Mouse (Mus musculus): Measurements from ENCODE around the gene 2310030G06Rik. TPM values are rescaled to one million over a fixed set of nuclear protein-coding genes. Genes with fewer than 3 reads are reported as not detected.

2310030G06Rik gene
- polyA plus RNA-seq, 1 experiment from 2014 or later = 22.4 TPM

DNA sequence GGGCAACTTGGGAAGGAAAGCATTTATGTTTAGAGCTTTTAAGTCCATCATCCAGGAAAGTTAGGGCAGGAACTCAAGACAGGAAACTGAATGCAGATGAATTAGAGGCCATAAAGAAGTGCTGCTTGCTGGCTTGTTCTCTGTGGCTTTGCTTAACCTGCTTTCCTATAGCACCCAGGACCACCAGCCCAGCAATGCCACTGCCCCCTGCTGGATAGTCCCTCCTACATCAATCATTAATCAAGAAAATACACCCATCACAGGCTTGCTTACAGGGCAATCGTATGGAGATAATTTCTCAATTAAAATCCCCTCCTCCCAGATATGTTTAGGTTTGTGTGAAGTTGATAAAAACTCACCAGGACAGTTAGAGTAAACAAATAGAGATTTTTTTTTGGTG, 17.0 kb upstream of the 2310030G06Rik start:
- 53% methylated on average over 1 of the region's 1 CpGs for WGBS
- Histone ChIP-seq H3K27ac (replicated peaks) (no peak overlapping the region), H3K4me3 (ENCODE audit: low read depth, low read length) (no peak overlapping the region), H3K4me2 (replicated peaks; ENCODE audit: low read depth) (no peak overlapping the region), H3K4me1 (replicated peaks; ENCODE audit: control insufficient read depth, insufficient read depth) (no peaks in the 10 kb centered on the region), H3K9ac (ENCODE audit: low read length) (no peak overlapping the region), H3K27me3 (ENCODE audit: control insufficient read depth, insufficient read depth, low read length) (no peaks in the 10 kb centered on the region), H3K36me3 (ENCODE audit: control insufficient read depth, insufficient read depth, low read length) (0 out of 2 replicates have a peak, but pooled peaks cover 5% of the 10 kb centered on the region), H3K9me3 (ENCODE audit: control insufficient read depth, low read length) (no peaks in the 10 kb centered on the region)
- ATAC-seq (ENCODE audit: low FRiP score, low TSS enrichment) = no peak
- DNase-seq (ENCODE audit: low spot score) = peak; percentile 36
- TF ChIP-seq CTCF (IDR thresholded peaks at IDR 0.05; ENCODE audit: low read depth) (peak; percentile 69), EP300 (optimal IDR thresholded peaks at IDR 0.05) (no peak)

GRCm38 (mm10) chr9:50761520-50762243, 15.3 kb upstream of the 2310030G06Rik start:
- no peaks in the 10 kb centered on the region for H3K9me3 ChIP-seq (ENCODE audit: control insufficient read depth, low read length)
- TF ChIP-seq CTCF (IDR thresholded peaks at IDR 0.05; ENCODE audit: low read depth) = no peak
- TF ChIP-seq EP300 (optimal IDR thresholded peaks at IDR 0.05) = no peak
- H3K27me3 ChIP-seq (ENCODE audit: control insufficient read depth, insufficient read depth, low read length) = no peaks in the 10 kb centered on the region
- 0 out of 2 replicates have a peak, but pooled peaks cover 5% of the 10 kb centered on the region for H3K36me3 ChIP-seq (ENCODE audit: control insufficient read depth, insufficient read depth, low read length)
- DNase-seq (ENCODE audit: low spot score) = no peak
- no peak overlapping the region for H3K4me2 ChIP-seq (replicated peaks; ENCODE audit: low read depth)
- H3K4me1 ChIP-seq (replicated peaks; ENCODE audit: control insufficient read depth, insufficient read depth) = no peaks in the 10 kb centered on the region
- 44% methylated on average over 6 of the region's 6 CpGs for WGBS
- ATAC-seq (ENCODE audit: low FRiP score, low TSS enrichment) = no peak
- H3K9ac ChIP-seq (ENCODE audit: low read length) = no peak overlapping the region
- H3K27ac ChIP-seq (replicated peaks) = no peak overlapping the region
- no peak overlapping the region for H3K4me3 ChIP-seq (ENCODE audit: low read depth, low read length)

DNA sequence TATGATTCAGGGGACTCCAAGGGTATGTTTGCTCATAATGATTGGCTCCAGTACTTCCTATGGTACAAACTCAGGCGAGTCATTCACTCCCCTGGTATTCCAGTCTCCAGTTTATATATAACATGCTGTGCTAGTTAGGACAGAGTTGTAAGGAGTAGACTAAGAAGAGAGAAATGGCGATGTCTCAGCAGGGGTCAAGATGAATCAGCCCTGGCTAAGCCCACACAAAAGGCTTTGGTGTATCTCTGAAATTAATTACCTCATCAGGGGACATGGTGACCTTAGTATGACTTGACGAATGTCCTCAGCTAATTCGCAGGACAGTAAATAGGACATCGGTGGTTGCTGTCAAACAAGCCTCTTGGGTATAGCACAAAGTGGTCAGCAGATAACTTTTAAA, 10.4 kb upstream of the 2310030G06Rik start:
- H3K4me2 ChIP-seq (replicated peaks; ENCODE audit: low read depth) = no peak overlapping the region
- H3K4me1 ChIP-seq (replicated peaks; ENCODE audit: control insufficient read depth, insufficient read depth) = peaks cover 2% of the 10 kb centered on the region; the same call in 1 of the 2 replicates
- no peak for TF ChIP-seq EP300 (optimal IDR thresholded peaks at IDR 0.05)
- no peak for TF ChIP-seq CTCF (IDR thresholded peaks at IDR 0.05; ENCODE audit: low read depth)
- no peaks in the 10 kb centered on the region for H3K9me3 ChIP-seq (ENCODE audit: control insufficient read depth, low read length)
- H3K36me3 ChIP-seq (ENCODE audit: control insufficient read depth, insufficient read depth, low read length) = no peaks in the 10 kb centered on the region
- DNase-seq (ENCODE audit: low spot score) (no peak), ATAC-seq (ENCODE audit: low FRiP score, low TSS enrichment) (no peak)
- H3K4me3 ChIP-seq (ENCODE audit: low read depth, low read length) = no peak overlapping the region
- no peak overlapping the region for H3K9ac ChIP-seq (ENCODE audit: low read length)
- no peak overlapping the region for H3K27ac ChIP-seq (replicated peaks)
- no peaks in the 10 kb centered on the region for H3K27me3 ChIP-seq (ENCODE audit: control insufficient read depth, insufficient read depth, low read length)
- WGBS = 52% methylated on average over 5 of the region's 5 CpGs

DNA sequence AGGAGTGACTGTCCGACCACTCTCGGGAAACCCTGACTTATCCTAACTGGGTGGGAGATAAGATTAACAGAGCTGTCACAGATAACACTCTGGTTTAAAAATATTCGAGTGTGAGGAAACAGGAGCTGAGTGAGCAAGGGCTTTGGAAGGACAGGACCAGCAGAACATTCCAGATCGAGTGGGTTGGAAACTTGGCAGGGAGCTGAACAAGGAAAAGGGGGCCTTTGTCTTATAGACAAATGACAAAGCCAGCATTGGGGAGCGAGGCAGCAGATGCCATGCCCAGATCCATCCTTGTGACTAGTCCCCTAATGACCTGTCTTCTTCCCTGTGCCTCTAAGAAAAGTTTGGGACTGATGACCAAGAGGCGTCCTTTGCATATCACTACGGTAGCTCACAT, 7.6 kb upstream of the 2310030G06Rik start:
- TF ChIP-seq CTCF (IDR thresholded peaks at IDR 0.05; ENCODE audit: low read depth) = no peak
- no peak for TF ChIP-seq EP300 (optimal IDR thresholded peaks at IDR 0.05)
- no peak for ATAC-seq (ENCODE audit: low FRiP score, low TSS enrichment)
- Histone ChIP-seq H3K9ac (ENCODE audit: low read length) (peak overlapping the region; percentile 9; the same call in 1 of the 2 replicates), H3K36me3 (ENCODE audit: control insufficient read depth, insufficient read depth, low read length) (no peaks in the 10 kb centered on the region), H3K9me3 (ENCODE audit: control insufficient read depth, low read length) (no peaks in the 10 kb centered on the region), H3K27me3 (ENCODE audit: control insufficient read depth, insufficient read depth, low read length) (no peaks in the 10 kb centered on the region), H3K27ac (replicated peaks) (no peak overlapping the region), H3K4me1 (replicated peaks; ENCODE audit: control insufficient read depth, insufficient read depth) (peaks cover 2% of the 10 kb centered on the region; the same call in 1 of the 2 replicates), H3K4me3 (ENCODE audit: low read depth, low read length) (peak overlapping the region; percentile 37), H3K4me2 (replicated peaks; ENCODE audit: low read depth) (peak overlapping the region; percentile 56)
- 25% methylated on average over 7 of the region's 7 CpGs for WGBS
- DNase-seq (ENCODE audit: low spot score) = no peak

DNA sequence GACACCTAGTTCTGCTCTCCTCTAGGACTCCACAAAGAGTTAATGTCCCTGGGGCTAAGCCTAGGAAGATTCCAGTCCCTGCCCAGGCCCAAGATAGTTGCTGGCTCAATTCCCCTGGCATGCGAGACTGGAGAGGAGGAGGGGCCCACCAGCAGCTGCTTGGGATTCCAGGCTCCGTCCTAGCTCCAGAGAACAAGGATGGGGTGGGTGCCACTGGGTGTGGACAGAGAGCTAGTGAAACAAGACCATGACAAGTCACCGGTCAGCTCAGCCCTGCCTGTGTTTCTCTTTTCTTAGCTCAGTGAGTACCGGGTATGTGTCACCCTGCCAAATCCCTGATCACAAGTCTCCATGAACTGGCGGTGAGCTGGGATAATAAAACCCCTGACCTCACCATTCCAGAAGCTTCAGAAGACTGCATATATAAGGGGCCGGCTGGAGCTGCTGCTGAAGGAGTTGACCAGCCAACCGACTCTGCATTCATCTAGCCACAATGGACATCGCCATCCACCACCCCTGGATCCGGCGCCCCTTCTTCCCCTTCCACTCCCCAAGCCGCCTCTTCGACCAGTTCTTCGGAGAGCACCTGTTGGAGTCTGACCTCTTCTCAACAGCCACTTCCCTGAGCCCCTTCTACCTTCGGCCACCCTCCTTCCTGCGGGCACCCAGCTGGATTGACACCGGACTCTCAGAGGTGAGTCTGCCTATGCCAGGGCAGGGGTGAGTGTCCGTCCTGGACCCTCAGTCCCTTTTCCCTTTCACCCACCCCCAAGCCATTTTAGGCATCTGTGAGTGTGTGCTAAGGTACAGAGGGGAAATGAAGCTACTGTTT, 6.7 kb upstream of the 2310030G06Rik start:
- ATAC-seq (ENCODE audit: low FRiP score, low TSS enrichment) (peak; percentile 80), DNase-seq (ENCODE audit: low spot score) (peak; percentile 54)
- no peaks in the 10 kb centered on the region for H3K27me3 ChIP-seq (ENCODE audit: control insufficient read depth, insufficient read depth, low read length)
- peak overlapping the region; percentile 89 for H3K27ac ChIP-seq (replicated peaks)
- TF ChIP-seq EP300 (optimal IDR thresholded peaks at IDR 0.05) (no peak), CTCF (IDR thresholded peaks at IDR 0.05; ENCODE audit: low read depth) (no peak; the same call in 1 of the 2 replicates)
- H3K4me2 ChIP-seq (replicated peaks; ENCODE audit: low read depth) = peak overlapping the region; percentile 56
- H3K4me1 ChIP-seq (replicated peaks; ENCODE audit: control insufficient read depth, insufficient read depth) = peaks cover 2% of the 10 kb centered on the region; the same call in 1 of the 2 replicates
- WGBS = 53% methylated on average over 17 of the region's 17 CpGs
- peak overlapping the region; percentile 37 for H3K4me3 ChIP-seq (ENCODE audit: low read depth, low read length)
- H3K36me3 ChIP-seq (ENCODE audit: control insufficient read depth, insufficient read depth, low read length) = no peaks in the 10 kb centered on the region
- H3K9me3 ChIP-seq (ENCODE audit: control insufficient read depth, low read length) = no peaks in the 10 kb centered on the region
- H3K9ac ChIP-seq (ENCODE audit: low read length) = peak overlapping the region; percentile 24

All from stomach, postnatal 0 days (tissue).